Mouse (Mus musculus): Measurements from ENCODE around the gene Klk1b3.

DNA sequence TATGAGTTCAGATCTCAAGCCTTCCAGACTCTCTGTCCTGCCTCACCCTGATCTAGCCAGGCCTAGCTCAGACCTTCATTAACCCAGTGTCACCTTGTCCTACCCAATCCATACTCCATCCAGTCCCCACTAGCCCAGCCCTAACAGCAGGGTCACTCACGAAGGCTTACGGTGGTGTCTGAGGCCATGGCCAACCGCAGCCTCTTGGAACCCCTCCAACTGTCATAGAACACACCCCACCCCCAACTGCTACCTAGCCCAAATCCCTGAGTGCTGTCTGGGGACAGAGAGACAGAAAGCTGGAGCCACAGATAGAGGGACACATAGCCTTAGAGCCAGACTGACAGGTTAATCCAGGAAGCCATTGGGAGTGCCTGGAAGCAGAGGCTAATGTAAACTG is 37.9 kb downstream of the Klk1b3 start, which contains the start of gene Gm36864:
- TF ChIP-seq CTCF (IDR thresholded peaks at IDR 0.05; ENCODE audit: low read depth), result no peak
- TF ChIP-seq EP300 (IDR thresholded peaks at IDR 0.05; ENCODE audit: low read depth), result no peak

Measured in liver, postnatal 0 days (tissue).